Mouse (Mus musculus): ENCODE measurements around the gene Wdr90. TPM values are rescaled to one million over a fixed set of nuclear protein-coding genes. Genes with fewer than 3 reads are reported as not detected.
A peak's percentile ranks its signal among the peaks of the same experiment; 100 is the strongest.

Wdr90 gene
- polyA plus RNA-seq, 1 experiment, result 21.6 TPM

DNA sequence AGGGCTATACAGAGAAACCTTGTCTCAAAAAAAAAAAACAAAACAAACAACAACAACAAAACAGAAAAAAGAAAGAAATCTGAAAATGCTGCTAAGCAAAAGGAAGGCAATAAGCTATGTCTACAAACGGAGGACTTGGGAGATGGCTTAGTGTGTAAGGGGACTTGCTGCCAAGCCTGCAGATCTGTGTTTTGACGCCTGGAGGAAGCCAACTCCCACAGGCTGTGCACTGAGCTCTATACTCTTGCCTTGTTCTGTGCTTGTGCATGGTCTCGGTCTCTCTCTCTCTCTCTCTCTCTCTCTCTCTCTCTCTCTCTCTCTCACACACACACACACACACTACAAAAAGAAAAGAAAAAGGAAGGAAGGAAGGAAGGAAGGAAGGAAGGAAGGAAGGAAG, 27.5 kb upstream of the Wdr90 start:
- no peak for DNase-seq

DNA sequence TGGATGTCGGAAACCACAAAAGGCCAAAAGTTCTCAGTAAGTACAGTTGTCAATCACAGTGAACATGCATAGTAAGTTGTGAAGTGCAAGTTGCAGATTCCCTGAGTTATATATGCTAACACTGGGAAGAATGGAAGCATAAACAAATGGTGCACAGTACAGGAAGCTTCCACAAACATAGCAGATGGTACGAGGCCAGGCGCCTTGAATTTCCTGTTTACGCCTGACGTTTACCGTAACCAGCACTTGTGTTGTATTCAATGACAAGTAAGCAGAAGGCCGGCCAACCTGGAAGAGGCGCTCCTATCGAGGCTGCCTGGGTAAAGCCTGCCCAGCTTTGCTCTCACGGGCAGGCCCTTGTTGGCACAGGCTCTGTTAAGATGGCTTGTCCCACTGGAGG, 26.2 kb upstream of the Wdr90 start:
- Histone ChIP-seq H3K4me3 (replicated peaks; ENCODE audit: insufficient read depth, low read depth, low read length) (no peak overlapping the region), H3K27ac (ENCODE audit: insufficient read depth, low read length) (no peak overlapping the region), H3K27me3 (ENCODE audit: control insufficient read depth, insufficient read depth, low read length) (no peaks in the 10 kb centered on the region), H3K4me1 (ENCODE audit: control insufficient read depth, insufficient read depth, low read length) (no peaks in the 10 kb centered on the region)
- TF ChIP-seq CTCF (IDR thresholded peaks at IDR 0.05; ENCODE audit: borderline replicate concordance, insufficient read depth, low read depth, low read length) (no peak), POLR2A (IDR thresholded peaks at IDR 0.05; ENCODE audit: borderline replicate concordance, insufficient read depth, low read length) (no peak)
- 65% methylated on average over 10 of the region's 10 CpGs for WGBS
- no peak for DNase-seq

More for the DNA sequence above, 27.5 kb upstream of the Wdr90 start:
- H3K4me3 ChIP-seq (replicated peaks; ENCODE audit: insufficient read depth, low read depth, low read length), result no peak overlapping the region
- H3K27ac ChIP-seq (ENCODE audit: insufficient read depth, low read length), result no peak overlapping the region
- WGBS, result 37% methylated on average over 3 of the region's 3 CpGs
- H3K4me1 ChIP-seq (ENCODE audit: control insufficient read depth, insufficient read depth, low read length), result no peaks in the 10 kb centered on the region
- no peak for TF ChIP-seq POLR2A (IDR thresholded peaks at IDR 0.05; ENCODE audit: borderline replicate concordance, insufficient read depth, low read length)
- TF ChIP-seq CTCF (IDR thresholded peaks at IDR 0.05; ENCODE audit: borderline replicate concordance, insufficient read depth, low read depth, low read length), result no peak
- H3K27me3 ChIP-seq (ENCODE audit: control insufficient read depth, insufficient read depth, low read length), result no peaks in the 10 kb centered on the region

DNA sequence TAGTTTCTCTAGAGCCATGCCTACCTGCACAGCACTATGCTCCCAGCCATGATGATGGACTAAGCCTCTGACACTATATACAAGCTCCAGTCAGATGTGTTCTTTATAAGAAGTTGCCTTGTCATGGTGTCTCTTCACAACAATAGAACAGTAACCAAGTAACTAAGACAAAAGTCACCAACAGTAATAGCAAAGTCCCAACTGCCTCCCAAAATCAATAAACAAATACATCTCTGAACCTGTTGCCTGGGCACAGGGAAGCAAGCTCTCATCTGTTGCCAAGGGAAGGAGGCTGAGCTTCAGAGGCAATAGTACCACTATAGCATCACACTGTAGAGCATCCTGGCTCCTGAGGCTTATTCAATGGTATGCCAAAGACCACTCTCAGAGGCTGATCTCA, 25.5 kb upstream of the Wdr90 start:
- DNase-seq, result no peak
- no peak overlapping the region for H3K27ac ChIP-seq (ENCODE audit: insufficient read depth, low read length)
- no peak overlapping the region for H3K4me3 ChIP-seq (replicated peaks; ENCODE audit: insufficient read depth, low read depth, low read length)
- no peak for TF ChIP-seq POLR2A (IDR thresholded peaks at IDR 0.05; ENCODE audit: borderline replicate concordance, insufficient read depth, low read length)
- TF ChIP-seq CTCF (IDR thresholded peaks at IDR 0.05; ENCODE audit: borderline replicate concordance, insufficient read depth, low read depth, low read length), result no peak
- H3K27me3 ChIP-seq (ENCODE audit: control insufficient read depth, insufficient read depth, low read length), result no peaks in the 10 kb centered on the region
- no peaks in the 10 kb centered on the region for H3K4me1 ChIP-seq (ENCODE audit: control insufficient read depth, insufficient read depth, low read length)

DNA sequence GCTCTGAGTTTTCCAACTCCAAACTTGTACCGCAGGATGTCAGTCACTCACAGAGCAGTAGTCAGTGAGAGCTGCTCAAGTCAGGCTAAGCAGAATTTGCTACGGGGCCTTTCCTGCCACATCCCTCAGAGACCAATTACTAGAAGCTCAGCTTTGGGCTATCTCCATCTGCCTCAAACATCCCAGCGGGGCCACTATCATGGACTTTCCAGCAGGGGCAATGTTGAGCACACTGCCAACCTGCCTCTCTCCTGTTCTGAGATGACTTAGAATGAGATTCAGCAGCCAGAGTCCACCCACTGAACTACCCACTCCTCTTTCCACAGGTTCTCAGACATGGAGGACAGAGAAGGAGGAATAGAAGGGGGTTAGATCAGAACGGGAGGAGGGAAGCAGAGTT, 24.3 kb upstream of the Wdr90 start:
- WGBS, result 42% methylated on average over 4 of the region's 4 CpGs
- Histone ChIP-seq H3K27ac (ENCODE audit: insufficient read depth, low read length) (no peak overlapping the region), H3K4me3 (replicated peaks; ENCODE audit: insufficient read depth, low read depth, low read length) (no peak overlapping the region), H3K27me3 (ENCODE audit: control insufficient read depth, insufficient read depth, low read length) (no peaks in the 10 kb centered on the region), H3K4me1 (ENCODE audit: control insufficient read depth, insufficient read depth, low read length) (peaks cover 6% of the 10 kb centered on the region)
- no peak for DNase-seq
- peak; percentile 45; the same call in 1 of the 2 replicates for TF ChIP-seq CTCF (IDR thresholded peaks at IDR 0.05; ENCODE audit: borderline replicate concordance, insufficient read depth, low read depth, low read length)
- TF ChIP-seq POLR2A (IDR thresholded peaks at IDR 0.05; ENCODE audit: borderline replicate concordance, insufficient read depth, low read length), result no peak

DNA sequence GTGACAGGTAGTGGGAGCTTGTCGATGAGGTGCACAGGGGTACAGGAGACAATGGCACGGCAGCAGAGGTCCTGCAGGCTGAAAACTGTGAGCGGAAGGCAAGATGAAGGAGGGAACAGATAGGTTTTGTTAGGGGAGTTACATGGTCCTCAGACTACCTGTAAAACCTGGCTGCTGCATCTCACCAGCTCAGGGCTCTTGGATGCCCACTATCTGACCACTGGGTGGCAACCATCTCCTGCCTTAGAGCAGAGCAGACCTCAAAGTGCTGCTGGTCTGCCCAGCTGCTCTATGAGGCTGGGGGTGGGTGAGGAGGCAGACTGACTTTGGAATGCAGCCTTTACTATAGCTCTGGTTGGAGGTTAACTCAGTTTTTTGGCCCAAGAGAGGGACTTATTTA, 22.5 kb upstream of the Wdr90 start:
- DNase-seq, result no peak
- Histone ChIP-seq H3K4me3 (replicated peaks; ENCODE audit: insufficient read depth, low read depth, low read length) (no peak overlapping the region), H3K27me3 (ENCODE audit: control insufficient read depth, insufficient read depth, low read length) (no peaks in the 10 kb centered on the region), H3K4me1 (ENCODE audit: control insufficient read depth, insufficient read depth, low read length) (peaks cover 16% of the 10 kb centered on the region), H3K27ac (ENCODE audit: insufficient read depth, low read length) (no peak overlapping the region)
- no peak for TF ChIP-seq POLR2A (IDR thresholded peaks at IDR 0.05; ENCODE audit: borderline replicate concordance, insufficient read depth, low read length)
- TF ChIP-seq CTCF (IDR thresholded peaks at IDR 0.05; ENCODE audit: borderline replicate concordance, insufficient read depth, low read depth, low read length), result peak; percentile 26; the same call in 1 of the 2 replicates
- 92% methylated on average over 3 of the region's 3 CpGs for WGBS

DNA sequence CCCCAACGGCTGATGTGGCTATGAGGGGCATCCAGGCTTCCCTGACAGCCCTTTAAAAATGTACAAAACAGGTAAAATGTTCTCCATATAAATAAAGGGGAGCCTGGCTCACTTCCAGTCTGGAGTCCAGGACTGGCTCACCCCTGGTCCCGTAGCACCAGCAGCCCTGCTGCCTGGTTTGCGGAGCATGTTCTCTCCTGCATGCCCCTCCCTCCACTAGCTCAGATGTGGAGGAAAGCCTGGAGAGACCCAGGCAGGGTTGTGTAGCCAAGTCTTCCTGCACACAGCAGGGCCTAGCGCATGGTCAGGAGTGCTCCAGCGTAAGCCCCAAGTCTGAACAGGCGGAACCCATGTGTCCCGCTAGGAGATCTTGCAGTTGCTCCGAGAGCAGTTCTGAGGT, 22.0 kb upstream of the Wdr90 start:
- no peak for DNase-seq
- WGBS, result 68% methylated on average over 8 of the region's 8 CpGs
- Histone ChIP-seq H3K27me3 (ENCODE audit: control insufficient read depth, insufficient read depth, low read length) (no peaks in the 10 kb centered on the region), H3K27ac (ENCODE audit: insufficient read depth, low read length) (no peak overlapping the region), H3K4me1 (ENCODE audit: control insufficient read depth, insufficient read depth, low read length) (peaks cover 16% of the 10 kb centered on the region), H3K4me3 (replicated peaks; ENCODE audit: insufficient read depth, low read depth, low read length) (no peak overlapping the region)
- TF ChIP-seq CTCF (IDR thresholded peaks at IDR 0.05; ENCODE audit: borderline replicate concordance, insufficient read depth, low read depth, low read length), result no peak
- no peak for TF ChIP-seq POLR2A (IDR thresholded peaks at IDR 0.05; ENCODE audit: borderline replicate concordance, insufficient read depth, low read length)

DNA sequence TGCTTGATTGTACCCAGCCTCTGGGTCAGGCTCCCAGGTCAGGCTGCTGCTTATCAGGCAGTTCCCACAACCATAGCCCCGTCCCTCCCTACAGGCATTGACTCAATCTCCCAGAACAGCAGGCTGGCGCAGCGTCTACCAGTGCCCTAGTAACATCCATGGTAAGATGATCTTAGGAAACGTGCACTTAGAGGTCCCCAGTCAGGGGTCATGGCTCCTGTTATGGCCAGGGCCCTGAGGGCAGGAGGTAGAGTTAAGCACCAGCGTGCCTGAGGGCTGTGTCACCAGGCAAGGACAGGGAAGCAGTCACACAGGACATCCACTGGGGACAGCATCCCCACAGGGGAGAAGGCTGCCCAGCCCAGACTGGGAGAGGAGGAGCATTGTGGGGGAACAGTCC, 21.0 kb upstream of the Wdr90 start:
- peak in 1 of 2 experiments; percentile 39 for DNase-seq
- TF ChIP-seq POLR2A (IDR thresholded peaks at IDR 0.05; ENCODE audit: borderline replicate concordance, insufficient read depth, low read length) (no peak), CTCF (IDR thresholded peaks at IDR 0.05; ENCODE audit: borderline replicate concordance, insufficient read depth, low read depth, low read length) (no peak)
- no peak overlapping the region for H3K4me3 ChIP-seq (replicated peaks; ENCODE audit: insufficient read depth, low read depth, low read length)
- 43% methylated on average over 5 of the region's 5 CpGs for WGBS
- no peaks in the 10 kb centered on the region for H3K27me3 ChIP-seq (ENCODE audit: control insufficient read depth, insufficient read depth, low read length)
- H3K27ac ChIP-seq (ENCODE audit: insufficient read depth, low read length), result no peak overlapping the region
- H3K4me1 ChIP-seq (ENCODE audit: control insufficient read depth, insufficient read depth, low read length), result peaks cover 16% of the 10 kb centered on the region

DNA sequence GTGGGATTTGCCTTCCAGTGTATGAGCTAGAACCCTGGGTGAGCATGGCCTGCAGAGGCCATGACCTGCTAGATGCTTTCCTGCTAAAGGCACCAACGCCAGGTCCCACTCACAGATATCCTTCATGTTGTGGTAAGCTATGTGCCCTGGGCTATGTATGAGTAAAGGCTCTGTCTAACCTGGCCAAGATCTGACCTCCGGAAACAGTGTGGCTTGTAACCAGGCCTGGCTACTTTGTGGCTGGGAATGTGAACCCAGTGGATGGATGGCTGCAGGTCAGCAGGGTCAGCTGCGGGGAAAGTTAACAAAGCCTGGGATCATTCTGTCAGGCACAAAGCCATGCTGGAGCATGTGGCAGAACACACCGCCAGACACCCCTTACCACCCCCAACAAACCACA, 20.4 kb upstream of the Wdr90 start:
- H3K4me1 ChIP-seq (ENCODE audit: control insufficient read depth, insufficient read depth, low read length), result peaks cover 20% of the 10 kb centered on the region
- H3K27me3 ChIP-seq (ENCODE audit: control insufficient read depth, insufficient read depth, low read length), result no peaks in the 10 kb centered on the region

More for the DNA sequence above, 20.4 kb upstream of the Wdr90 start:
- H3K27ac ChIP-seq (ENCODE audit: insufficient read depth, low read length), result no peak overlapping the region
- DNase-seq, result peak in 1 of 2 experiments; percentile 26
- H3K4me3 ChIP-seq (replicated peaks; ENCODE audit: insufficient read depth, low read depth, low read length), result no peak overlapping the region
- TF ChIP-seq CTCF (IDR thresholded peaks at IDR 0.05; ENCODE audit: borderline replicate concordance, insufficient read depth, low read depth, low read length) (no peak), POLR2A (IDR thresholded peaks at IDR 0.05; ENCODE audit: borderline replicate concordance, insufficient read depth, low read length) (peak; percentile 13; the same call in 1 of the 2 replicates)
- WGBS, result 46% methylated on average over 4 of the region's 4 CpGs
